Mouse (Mus musculus): ENCODE data around the gene Erbb3.

- TF ChIP-seq CTCF (IDR thresholded peaks at IDR 0.05; ENCODE audit: low read depth, low read length) (no peak), POLR2AphosphoS5 (IDR thresholded peaks at IDR 0.05; ENCODE audit: insufficient replicate concordance, low read depth, low read length) (no peak), GATA2 (IDR thresholded peaks at IDR 0.05; ENCODE audit: borderline replicate concordance, low read depth, low read length) (no peak)
Observed at GRCm38 (mm10) chr10:128625287-128625894, 35.9 kb upstream of the Erbb3 start.
